Mouse (Mus musculus) 416B (cell line): ENCODE results near the gene Neu4.
"Not testable (repeated sequence)": the region's sequence is repeated elsewhere in the genome, so short reads cannot be mapped to it uniquely, and the experiment has no call there.

ENCODE experiments used
- DNase-seq: peaks from one replicate; pipeline ENCODE4 v3.0.0; 2011; ENCODE audit warnings: low read depth

The Neu4 gene

DNA sequence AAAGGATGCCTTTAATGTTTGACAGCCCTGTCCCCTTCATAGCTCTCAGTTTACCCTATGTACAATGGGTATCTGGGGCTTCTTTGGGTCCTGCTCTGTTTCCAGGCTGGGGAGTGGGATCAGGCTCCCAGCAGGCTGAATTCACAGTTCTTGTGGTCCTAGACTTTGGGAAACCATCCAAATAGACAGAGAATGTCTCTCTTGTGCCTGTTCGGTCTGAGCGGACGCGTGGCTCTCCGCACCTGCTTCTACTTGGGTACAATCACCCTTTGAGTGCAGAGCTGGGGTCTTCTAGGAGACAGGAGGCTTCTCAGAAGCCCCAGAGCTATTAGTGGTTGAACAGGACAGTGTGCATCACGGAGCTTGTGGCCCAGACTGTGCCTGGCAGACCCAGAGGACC, at the start of gene Neu4:
TSS of gene Neu4 (plus strand) at position 301 of the 400 bp plus-strand sequence.
- no peak for DNase-seq

DNA sequence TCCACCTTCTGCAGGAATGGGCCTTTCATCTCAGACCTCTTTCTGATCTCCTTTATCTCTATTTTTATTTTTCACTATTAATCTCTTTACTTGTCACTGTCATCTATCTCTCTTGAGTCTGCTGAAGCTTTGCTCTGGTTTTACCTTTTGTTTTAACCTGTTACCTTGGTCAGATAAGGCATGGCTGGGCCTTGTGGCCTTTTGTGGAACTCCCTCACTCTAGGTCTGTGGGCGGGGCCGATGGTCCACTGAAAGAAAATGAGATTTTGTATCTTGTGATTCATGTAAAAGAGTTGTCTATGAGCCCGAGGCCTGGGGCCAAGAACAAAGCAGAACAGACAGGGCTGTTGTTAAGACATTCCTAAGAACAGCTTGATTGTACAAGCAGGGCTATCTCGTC, 49.5 kb upstream of the Neu4 start:
- DNase-seq: not testable (repeated sequence)

DNA sequence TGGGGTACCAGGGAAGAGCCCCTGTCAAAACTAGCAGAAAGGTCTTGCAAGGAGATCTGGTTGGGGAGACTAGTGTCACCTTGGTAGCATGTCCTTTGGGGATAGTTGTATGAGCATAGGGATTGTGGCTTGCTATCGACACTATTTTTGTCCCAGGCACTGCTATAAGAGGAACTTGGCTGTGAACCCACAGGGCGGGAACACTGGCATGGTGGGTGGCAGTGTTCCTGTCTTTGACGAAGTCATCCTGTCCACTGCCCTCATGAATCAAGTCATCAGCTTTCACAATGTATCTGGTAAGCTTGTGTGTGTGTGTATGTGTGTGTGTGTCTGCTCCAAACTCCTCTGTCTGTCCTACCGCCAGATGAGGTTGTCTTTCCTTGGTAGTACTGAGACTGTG, 44.5 kb upstream of the Neu4 start:
- not testable (repeated sequence) for DNase-seq

DNA sequence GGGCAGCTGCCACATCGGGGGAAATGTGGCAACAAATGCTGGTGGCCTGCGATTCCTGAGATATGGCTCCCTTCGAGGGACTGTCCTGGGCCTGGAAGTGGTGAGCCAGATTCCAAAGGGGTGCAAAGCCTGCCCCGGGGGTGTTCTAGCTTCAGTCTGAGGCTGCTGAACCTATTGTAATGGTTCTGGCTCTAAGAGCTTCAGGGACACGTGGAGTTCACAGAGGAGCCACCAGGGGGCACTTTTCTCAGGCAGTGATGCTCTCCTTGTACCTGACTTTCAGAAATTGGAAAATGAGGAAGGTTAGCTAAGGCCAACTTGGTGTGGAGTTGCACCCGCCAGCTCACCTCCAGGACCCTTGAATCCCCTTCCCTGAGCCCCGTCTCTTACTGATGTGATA, 42.0 kb upstream of the Neu4 start:
- not testable (repeated sequence) for DNase-seq

DNA sequence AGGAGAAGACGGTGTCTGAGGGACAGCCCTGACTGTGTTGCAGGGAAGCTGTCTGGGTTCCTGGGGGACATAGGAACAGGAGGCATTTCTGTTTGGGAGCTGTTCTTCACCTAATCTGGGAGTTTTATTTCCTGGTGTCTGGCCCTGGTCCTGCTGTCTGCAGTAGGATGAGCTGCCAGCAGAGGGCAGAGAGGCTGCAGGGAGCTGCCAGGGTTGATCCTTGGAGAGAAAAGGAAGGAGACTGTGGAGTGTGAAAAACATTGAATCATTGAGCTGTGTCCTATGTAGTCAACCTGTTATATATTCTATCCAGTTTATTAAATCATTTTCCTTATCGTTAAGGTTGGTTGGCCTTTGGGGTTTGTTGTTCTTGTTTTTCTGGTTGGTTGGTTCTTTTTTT, 39.3 kb upstream of the Neu4 start:
- not testable (repeated sequence) for DNase-seq

DNA sequence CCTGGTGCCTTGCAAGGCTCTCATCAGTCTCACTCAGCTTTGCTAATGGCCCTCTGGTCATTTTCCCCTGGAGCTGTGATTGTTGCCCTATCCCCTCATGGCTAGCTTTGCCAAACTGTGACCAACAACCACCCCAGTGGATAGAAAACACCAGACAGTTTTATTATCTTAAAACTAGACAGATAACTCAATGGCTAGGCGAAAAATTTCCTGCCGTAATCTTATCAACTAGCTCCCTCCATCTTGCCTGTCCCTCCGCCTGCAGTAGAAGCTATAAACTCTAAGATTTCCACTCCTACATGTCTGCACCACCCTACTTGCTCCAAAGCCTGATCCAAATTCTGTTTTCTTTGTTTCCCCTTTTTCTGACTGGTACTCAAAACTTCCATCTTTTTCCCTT, 34.1 kb upstream of the Neu4 start:
- no peak for DNase-seq

DNA sequence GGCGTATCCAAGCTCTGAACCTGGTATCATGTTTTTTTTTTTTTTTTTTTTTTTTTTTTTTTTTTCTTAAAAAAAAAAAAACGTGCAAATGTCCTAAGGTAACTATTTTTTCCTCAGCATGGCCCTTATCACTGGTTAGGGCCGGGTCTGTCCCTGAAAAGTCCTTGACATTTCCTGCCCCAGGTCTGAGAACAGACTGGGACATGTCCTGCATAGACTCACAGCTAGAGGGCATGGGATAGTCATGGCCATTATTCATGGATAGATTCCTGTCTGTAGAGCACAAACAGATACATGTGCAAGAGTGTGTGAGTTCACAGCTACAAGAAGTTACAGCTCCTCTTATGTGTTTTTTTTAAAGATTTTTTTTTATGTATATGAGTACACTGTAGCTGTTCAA, 31.5 kb upstream of the Neu4 start:
- peak; percentile 28 for DNase-seq

DNA sequence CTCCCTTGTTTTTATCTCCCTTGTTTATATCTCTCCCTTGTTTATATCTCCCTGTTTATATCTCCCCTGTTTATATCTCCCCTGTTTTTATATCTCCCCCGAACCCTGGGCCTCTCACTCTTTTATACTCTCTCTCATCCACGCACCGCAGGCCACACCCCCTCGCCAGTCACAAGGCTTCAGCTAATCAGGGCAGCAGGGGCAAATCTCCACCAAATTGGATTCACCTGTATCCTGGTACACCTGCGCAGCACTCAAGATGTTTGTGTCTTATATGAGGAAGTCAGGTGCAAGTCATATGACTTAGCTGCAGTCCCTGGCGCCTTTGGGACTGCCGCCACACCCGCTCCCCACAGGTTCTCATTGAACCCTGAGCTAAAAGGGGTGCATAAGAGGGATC, 30.0 kb upstream of the Neu4 start, which contains the start of gene Gal3st2c:
TSS of gene Gal3st2c (plus strand) at position 301 of the 400 bp plus-strand sequence.
- not testable (repeated sequence) for DNase-seq

DNA sequence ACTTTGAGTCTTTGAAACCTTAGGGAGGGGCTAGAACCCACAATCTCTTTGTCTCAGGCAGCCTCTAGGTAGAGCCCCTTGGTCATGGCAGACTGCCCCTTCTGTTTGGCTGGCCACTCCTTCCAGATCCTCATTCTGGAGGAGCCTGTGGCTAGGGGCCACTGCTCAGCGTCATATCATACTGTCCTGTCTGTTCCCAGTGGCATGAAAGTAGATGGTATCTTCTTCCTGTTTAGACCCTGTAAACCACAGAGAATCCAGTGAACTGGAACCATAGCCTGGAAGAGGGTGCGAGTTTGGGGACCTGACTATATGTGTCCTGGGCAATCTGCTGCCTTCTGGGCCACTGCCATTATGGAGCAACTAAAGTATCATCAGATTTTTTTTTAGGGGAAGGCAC, 29.2 kb upstream of the Neu4 start:
- peak; percentile 70 for DNase-seq

DNA sequence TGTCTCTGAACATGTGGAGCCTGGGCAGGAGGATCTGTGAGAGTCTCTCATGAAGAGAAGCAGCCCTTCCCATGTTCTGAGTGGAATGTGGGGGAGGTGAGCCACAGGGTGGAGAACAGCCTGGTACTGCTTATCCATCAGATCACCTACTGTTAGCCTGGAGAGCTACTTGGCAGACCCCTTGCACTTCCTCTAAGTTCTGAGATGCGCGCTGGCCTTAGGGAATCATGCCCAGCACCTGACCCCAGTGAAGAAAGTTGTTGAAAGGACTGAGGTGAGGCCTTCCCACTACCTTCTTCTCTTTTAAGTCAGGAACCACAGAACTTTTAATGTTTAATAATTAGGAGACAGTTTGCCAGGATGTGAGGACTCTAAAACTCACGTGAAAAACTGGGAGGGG, 28.8 kb upstream of the Neu4 start:
- not testable (repeated sequence) for DNase-seq

DNA sequence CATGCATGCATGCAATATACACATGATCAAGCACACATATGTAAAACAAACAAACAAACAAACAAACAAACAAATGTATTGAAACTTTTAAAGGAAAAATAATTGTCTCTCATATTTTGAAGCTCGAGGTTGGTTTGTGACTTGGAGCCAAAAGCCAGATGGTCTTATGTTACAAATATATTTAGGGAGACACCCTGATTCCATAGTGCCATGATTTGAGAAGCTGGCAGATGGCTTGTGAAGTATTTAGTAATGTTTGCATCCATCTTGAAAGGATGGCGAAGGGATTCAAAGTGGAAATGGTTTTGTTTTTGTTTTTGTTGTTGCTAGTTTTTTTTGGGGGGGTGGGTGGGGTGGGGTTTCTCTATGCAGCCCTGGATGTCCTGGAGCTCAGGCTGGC, 19.2 kb upstream of the Neu4 start:
- DNase-seq: no peak

DNA sequence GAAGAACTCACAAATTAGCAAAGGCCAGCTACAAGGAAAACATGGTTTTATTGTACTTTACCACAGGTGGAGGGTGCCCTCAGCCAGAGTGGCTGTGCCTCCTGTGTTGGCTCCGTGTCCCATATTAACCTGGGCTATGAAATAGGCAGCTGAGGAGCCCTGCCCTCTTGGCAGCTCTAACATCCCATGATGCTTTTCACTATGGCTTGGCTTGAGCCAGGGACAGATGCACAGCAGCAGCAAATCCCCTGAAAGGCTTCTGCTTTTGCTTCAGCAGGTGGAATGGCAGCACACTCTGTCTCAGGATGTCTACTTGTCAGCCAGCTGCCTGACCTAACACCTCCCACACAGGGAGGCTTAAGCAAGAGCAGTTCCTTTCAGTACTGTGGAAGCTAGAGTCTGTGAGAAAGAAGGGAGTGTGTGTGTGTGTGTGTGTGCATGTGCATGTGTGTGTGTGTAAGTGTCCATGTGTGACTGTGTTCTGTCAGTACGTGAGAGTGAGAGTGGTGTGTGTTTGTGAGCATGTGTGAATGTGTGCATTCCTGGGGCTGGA, 14.2 kb upstream of the Neu4 start:
- not testable (repeated sequence) for DNase-seq

DNA sequence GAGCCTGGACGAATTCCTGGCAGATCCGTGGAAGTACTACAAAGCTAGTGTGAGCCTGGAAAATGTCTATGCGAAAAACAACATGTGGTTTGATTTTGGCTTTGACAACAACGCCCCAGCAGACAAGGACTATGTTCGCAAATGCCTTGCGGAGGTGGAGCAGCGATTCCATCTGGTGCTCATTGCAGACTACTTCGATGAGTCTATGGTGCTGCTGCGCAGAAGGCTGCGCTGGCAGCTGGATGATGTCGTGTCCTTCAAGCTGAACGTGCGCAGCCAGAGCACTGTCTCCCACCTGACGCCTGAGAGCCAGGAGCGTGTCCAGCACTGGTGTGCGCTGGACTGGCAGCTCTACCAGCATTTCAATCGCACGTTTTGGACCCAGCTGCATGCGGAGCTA, 11.4 kb upstream of the Neu4 start:
- not testable (repeated sequence) for DNase-seq

DNA sequence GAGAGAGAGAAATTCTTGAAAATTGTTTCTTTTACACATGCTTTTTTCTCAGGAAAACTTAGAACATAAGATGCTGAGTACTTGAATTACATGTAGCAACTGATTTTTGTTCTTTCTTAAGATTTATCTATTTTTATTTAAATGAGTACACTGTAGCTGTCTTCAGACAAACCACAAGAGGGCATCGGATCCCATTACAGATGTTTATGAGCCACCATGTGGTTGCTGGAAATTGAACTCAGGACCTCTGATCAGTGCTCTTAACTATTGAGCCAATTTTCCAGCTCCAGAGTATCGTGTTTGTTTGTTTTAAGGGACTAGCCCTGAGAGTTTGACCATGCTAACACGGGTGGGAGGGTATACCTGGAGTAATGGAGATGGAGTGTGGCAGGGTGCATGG, 8.6 kb upstream of the Neu4 start:
- DNase-seq: peak; percentile 65

DNA sequence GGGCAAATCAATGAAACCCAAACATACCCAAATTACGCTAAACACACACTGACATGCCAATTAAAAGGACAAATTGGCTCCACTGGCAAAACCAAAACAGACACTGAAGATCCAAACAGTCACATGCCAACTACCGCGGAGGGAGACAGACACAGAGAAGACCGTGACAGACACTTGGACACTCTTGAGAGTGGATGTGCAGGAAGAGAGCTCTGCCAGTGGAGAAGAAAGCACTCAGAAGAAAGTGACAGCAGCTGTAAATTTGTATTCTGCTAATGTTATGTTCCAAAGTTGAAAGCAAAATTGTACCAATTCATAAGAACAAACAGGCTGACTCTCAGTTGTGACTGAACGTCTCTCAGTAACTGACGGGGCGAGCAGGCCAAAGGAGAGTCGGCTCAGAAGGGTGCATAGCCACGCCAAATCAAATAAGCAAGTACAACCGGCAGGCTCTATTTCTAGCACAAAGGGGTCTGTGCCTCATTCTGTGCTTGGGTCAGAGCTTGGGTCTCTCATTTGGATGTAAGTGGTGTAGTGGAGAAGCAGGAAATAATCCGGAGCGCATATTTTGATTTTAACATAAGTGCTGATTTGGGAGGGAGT, 7.4 kb downstream of the Neu4 start:
- DNase-seq: no peak

DNA sequence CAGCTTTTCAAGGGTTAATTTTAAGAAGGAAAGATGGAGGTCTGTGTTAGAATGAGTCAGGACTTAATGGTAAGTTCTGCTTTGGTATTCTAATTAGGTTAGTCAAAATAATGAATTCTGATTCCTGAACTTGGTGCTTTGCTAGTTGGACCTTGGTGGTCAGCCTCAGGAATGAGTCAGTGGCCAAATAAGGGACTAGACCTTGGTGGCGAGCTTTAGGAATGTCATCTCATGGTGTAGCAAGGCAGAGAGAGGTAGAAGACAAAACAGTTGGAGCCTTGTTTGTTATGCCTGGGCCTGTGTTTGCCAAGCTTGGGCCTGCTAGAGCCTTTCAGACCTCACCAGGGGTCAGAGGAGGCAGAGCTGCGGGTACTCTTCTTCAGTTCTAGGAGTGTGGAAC, 8.5 kb downstream of the Neu4 start:
- DNase-seq: peak; percentile 87

DNA sequence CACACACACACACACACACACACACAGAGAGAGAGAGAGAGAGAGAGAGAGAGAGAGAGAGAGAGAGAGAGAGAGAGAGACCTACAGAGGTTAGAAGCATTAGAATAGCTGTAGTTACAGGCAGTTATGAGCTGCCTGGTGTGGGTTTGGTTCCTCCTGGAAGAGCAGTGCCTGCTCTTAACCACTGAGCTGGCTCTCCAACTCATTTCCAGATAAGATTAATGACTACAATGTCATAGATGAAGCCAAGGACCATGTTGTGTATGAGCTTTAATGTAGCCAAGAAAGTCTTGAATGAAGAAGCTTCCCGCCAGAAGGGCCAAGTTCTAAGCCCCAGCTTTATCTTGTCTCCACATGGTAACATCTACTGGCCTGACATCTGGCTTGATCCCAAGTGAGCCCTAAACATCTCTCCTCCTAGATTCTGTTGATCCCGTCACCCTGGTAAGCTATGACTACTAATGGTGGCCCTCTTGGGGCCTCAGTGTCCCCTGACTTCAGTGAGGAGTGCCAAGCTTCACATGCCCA, 12.9 kb downstream of the Neu4 start:
- no peak for DNase-seq

DNA sequence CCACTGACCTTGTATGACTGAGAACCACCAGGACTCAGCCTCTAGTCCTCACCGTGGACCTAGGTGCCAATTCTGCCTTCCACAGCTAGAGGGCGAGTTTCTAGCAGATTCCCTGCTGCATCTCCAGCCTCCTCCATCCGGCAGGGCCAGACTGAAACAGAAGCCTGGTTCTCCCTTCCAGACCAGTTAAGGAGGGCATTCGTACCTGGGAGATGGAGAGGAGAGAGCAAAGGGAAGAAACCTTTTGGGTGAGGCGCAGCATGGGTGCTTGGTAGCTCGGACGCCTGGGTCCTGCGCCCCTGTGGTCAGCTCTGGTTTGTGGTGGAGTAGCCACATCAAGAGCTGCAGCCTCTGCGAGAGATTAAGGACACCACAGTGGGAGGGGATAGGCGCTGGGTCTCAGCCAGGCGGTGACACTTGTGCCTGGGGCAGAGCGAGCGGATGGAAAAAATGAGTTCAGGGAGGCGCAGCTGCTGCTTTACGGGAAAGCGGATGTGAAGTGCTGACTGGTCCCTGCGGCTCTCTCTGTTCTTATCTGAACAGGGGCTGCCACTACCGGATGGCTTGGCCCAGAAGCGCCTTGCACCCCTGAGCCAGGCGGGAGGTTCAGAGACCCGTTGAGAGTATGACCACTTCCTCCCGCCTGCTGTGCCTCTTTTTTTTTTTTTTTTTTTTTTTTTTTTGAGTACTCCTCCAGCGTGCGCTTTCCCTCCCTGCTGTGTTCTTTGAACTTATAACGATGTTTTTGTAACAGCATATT, 14.9 kb downstream of the Neu4 start:
- peak; percentile 100 for DNase-seq

DNA sequence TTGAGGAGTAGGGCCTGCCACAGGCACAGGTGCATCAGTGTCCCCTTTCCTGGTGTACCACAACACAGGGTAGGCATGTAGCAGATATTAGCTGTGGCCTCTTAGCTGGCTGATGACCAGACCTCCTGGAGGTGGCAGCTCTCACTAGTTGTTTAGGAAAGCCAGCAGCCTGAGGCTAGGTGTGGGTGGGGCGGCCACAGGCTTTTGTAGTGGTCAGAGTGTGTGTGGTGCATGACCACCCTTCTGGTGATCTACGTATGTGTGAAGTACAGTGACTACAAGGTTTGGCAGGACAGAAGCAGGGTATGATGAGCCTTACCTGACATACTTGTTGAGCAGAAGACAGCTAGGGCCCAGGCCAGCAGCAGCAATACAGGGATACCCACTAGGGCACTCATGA, 20.1 kb downstream of the Neu4 start:
- DNase-seq: no peak

DNA sequence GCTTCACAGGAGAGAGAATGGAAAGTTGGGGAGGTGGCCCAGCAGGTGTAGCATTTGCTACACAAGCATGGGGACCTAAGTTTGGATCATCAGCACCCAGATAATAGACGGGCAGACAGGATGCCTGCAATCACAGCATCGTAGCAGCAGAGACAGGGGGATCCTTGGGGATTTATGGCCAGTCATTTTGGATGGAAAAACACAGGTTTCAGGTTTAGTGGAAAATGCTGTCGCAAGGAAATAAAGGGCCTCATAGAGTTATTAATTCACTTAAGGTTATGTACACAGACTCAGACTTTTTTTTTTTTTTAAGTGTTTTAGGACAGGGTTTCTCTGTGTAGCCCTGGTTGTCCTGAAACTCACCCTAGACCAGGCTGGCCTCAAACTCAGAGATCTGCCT, 25.3 kb downstream of the Neu4 start:
- no peak for DNase-seq

DNA sequence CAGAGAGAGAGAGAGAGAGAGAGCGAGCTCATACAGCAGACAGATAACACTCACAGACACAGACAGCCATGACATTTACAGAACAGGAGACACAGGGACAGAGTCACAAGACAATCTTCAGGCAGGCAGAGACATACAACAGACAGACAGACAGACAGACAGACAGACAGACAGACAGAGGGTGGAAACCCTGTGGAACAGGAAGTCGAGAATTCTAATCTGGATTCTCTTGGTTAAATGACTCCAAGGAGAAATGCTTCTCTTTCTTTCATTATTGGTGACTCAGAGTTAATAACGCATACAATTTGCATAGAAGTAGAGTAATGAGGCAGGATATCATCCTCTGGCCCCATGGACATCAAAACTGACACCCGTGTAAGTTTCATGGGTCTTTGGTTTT, 26.3 kb downstream of the Neu4 start:
- DNase-seq: no peak

DNA sequence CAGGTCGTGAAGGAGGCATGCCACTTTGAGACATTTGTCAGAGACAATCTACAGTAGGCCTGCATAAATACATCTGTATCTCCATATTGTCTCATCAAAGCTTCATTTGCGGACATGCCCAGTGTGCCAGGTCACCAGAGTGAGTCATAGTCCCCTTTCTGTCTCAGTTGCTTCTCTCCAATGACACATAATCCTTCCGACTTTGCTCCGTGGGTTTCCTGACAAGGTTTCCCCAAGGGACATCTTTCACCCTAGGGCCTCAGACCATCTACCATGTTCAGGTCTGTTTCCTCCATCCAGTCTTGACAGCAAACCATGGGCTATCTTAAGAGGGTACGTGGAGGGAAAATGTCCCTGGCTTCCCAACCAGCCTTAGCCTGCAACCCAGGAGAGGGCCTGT, 30.9 kb downstream of the Neu4 start:
- peak; percentile 53 for DNase-seq

DNA sequence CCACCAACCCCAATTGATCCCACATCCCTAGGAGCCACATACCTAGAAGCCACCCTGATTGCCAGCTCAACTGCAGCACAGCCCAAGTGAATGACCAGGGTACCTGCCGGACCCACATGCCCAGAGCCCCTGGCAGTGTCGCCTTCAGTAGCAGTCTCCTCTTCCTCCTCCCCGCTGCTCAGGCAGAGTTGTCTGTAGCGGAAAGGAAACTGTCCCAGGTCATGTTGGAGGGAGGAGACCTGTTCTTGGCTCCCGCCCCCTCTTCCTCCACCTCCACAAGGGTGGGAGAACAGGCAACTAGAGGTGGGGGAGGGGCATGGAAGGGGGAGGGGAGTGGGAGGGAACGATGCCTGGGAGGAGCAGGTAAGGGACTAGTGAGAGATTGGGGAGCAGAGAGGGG, 32.1 kb downstream of the Neu4 start, which contains the start of gene Pdcd1:
TSS of gene Pdcd1 (minus strand) at position 181 of the 400 bp plus-strand sequence.
- no peak for DNase-seq
